ENCODE assay signal across 10 mouse cellular contexts in the genomic region with DNA sequence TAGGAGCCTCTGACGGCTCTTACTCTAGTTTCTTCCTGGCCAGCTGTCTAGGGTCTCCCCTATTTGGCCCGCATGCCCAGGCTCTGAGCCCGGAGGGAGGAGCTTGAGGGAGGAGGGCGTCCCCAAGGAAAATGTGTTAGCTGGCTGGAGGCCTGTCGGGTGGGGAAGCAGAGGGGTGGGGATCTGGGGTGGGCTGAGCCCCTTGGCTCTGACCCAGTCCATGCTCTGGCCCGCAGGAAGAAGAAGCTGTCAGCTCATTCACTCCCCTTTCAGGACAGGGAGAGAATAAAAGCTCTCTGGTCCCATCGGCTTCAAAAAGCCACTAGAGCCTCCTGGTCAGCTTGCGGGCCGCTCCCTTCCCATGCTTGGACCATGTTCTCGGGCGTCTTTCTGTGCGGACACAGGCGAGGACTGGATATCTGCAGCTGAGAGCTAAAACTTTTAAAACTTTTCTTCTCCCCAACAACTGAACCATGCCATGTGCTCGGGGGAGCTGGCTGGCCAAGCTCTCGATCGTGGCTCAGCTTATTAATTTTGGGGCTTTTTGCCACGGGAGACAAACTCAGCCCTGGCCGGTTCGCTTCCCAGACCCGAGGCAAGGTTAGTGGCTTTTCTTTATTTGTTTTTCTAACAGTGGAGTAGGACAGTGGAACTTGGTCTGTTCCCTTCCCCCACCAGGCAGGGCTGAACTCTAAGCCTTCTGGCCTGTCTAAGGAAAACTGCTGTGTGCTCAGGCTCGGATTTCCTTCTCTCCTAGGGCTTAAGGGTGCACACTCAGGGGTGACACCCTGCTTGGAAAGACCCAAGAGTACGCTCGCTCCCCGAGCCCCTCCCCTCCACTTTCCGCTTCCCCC. TPM values are rescaled to one million over a fixed set of nuclear protein-coding genes. Genes with fewer than 3 reads are reported as not detected.
DNase-seq lines count a peak whose midpoint lies in the region; ATAC-seq and TF ChIP-seq lines count a peak whose summit lies in the region.
"Had no signal": no experiment of that assay in that cellular context is flagged by ENCODE, and none has a peak within 500 bp of the region (broad histone marks: within the 10 kb centered on the region; RNA-seq: fewer than 3 reads in every experiment).

TSS of gene Adamts12 (plus strand) at position 233 of the 854 bp plus-strand sequence.

- peak within 1 kb of the TSS; percentile 48 for H3K4me2 ChIP-seq in forebrain, postnatal 0 days (ENCODE audit: low read depth)
- peak within 1 kb of the TSS; percentile 73 for H3K4me2 ChIP-seq in limb, embryonic 13.5 days (replicated peaks)
- peak within 1 kb of the TSS; percentile 54 for H3K4me2 ChIP-seq in midbrain, embryonic 14.5 days (ENCODE audit: low read length)

- H3K27ac ChIP-seq in forebrain, postnatal 0 days (ENCODE audit: low read depth, low read length): no peak within 1 kb of the TSS
- peak within 1 kb of the TSS; percentile 86 for H3K27ac ChIP-seq in hindbrain, embryonic 10.5 days
- peak within 1 kb of the TSS; percentile 94 for H3K27ac ChIP-seq in limb, embryonic 13.5 days
- H3K27ac ChIP-seq in midbrain, embryonic 14.5 days (replicated peaks; ENCODE audit: low read depth, low read length): peak within 1 kb of the TSS; percentile 20; the same call in 1 of the 2 replicates

- no peaks in the 10 kb centered on the region for H3K27me3 ChIP-seq in forebrain, postnatal 0 days (ENCODE audit: insufficient read depth, low read length)
- no peaks in the 10 kb centered on the region for H3K27me3 ChIP-seq in hindbrain, embryonic 10.5 days (ENCODE audit: insufficient read depth, poor library complexity, severe bottlenecking)
- H3K27me3 ChIP-seq in limb, embryonic 13.5 days: no peaks in the 10 kb centered on the region
- H3K27me3 ChIP-seq in midbrain, embryonic 14.5 days (ENCODE audit: control insufficient read depth, insufficient read depth, low read length): no peaks in the 10 kb centered on the region

- no peaks in the 10 kb centered on the region for H3K9me3 ChIP-seq in forebrain, postnatal 0 days (ENCODE audit: low read length)
- H3K9me3 ChIP-seq in hindbrain, embryonic 10.5 days: no peaks in the 10 kb centered on the region
- H3K9me3 ChIP-seq in limb, embryonic 13.5 days: no peaks in the 10 kb centered on the region
- H3K9me3 ChIP-seq in midbrain, embryonic 14.5 days (ENCODE audit: control insufficient read depth, low read length): no peaks in the 10 kb centered on the region
- H3K9me3 ChIP-seq: megakaryocyte, embryonic 14.5 days had no signal

- no peaks in the 10 kb centered on the region for H3K36me3 ChIP-seq in forebrain, postnatal 0 days (ENCODE audit: insufficient read depth)
- H3K36me3 ChIP-seq in hindbrain, embryonic 10.5 days: no peaks in the 10 kb centered on the region
- no peaks in the 10 kb centered on the region for H3K36me3 ChIP-seq in limb, embryonic 13.5 days
- no peaks in the 10 kb centered on the region for H3K36me3 ChIP-seq in midbrain, embryonic 14.5 days (ENCODE audit: control insufficient read depth, insufficient read depth, low read length)

- H3K4me3 ChIP-seq in forebrain, postnatal 0 days (ENCODE audit: low read depth, low read length): peak within 1 kb of the TSS; percentile 24
- H3K4me3 ChIP-seq in hindbrain, embryonic 10.5 days: peak within 1 kb of the TSS; percentile 52
- peak within 1 kb of the TSS; percentile 49 for H3K4me3 ChIP-seq in limb, embryonic 13.5 days
- H3K4me3 ChIP-seq in midbrain, embryonic 14.5 days (replicated peaks; ENCODE audit: low read depth, low read length): peak within 1 kb of the TSS; percentile 23
- H3K4me3 ChIP-seq: megakaryocyte, embryonic 14.5 days had no signal

- H3K4me1 ChIP-seq in forebrain, postnatal 0 days (ENCODE audit: insufficient read depth): peaks cover 10% of the 10 kb centered on the region; the same call in 1 of the 2 replicates
- H3K4me1 ChIP-seq in hindbrain, embryonic 10.5 days (replicated peaks): peaks cover 39% of the 10 kb centered on the region
- H3K4me1 ChIP-seq in limb, embryonic 13.5 days: peaks cover 54% of the 10 kb centered on the region
- H3K4me1 ChIP-seq in midbrain, embryonic 14.5 days (ENCODE audit: control insufficient read depth, insufficient read depth, low read length): peaks cover 26% of the 10 kb centered on the region

- peak; percentile 79 for ATAC-seq in forebrain, postnatal 0 days
- peak; percentile 84 for ATAC-seq in limb, embryonic 13.5 days (ENCODE audit: low FRiP score, low read depth)
- ATAC-seq in midbrain, embryonic 14.5 days (ENCODE audit: low FRiP score, low TSS enrichment): peak; percentile 79

- 3% methylated on average over 25 of the region's 25 CpGs for WGBS in forebrain, postnatal 0 days
- 1% methylated on average over 25 of the region's 25 CpGs for WGBS in hindbrain, embryonic 10.5 days
- WGBS in limb, embryonic 13.5 days: 2% methylated on average over 25 of the region's 25 CpGs
- WGBS in midbrain, embryonic 14.5 days: 2% methylated on average over 25 of the region's 25 CpGs

- H3K9ac ChIP-seq in forebrain, postnatal 0 days: no peak within 1 kb of the TSS
- H3K9ac ChIP-seq in limb, embryonic 13.5 days: peak within 1 kb of the TSS; percentile 67
- H3K9ac ChIP-seq in midbrain, embryonic 14.5 days (replicated peaks; ENCODE audit: low read length): peak within 1 kb of the TSS; percentile 27

- peak; percentile 31 to 45 for DNase-seq in right cerebral cortex, postnatal 10 days (ENCODE audit: low spot score in 2 of 2)
- no peak for DNase-seq in right cerebral cortex, adult 18-20 months
- DNase-seq in forebrain, postnatal 0 days: peak; percentile 54
- DNase-seq in hindbrain, embryonic 10.5 days (ENCODE audit: low spot score): peak; percentile 63
- DNase-seq in midbrain, embryonic 14.5 days: peak; percentile 73
- peak; percentile 41 for DNase-seq in urinary bladder, postnatal 25 days (ENCODE audit: low spot score)
- DNase-seq in MN1 (ENCODE audit: low spot score): no peak

- no peak for TF ChIP-seq CTCF in forebrain, postnatal 0 days (IDR thresholded peaks at IDR 0.05; ENCODE audit: low read depth)

RNA-seq across cellular contexts. Expression of gene Adamts12, which starts in this region (rescaled TPM):
- total RNA-seq in forebrain, postnatal 0 days (2014; rRNA removed): 4.0 and 5.4 TPM in 2 replicates
- polyA plus RNA-seq in forebrain, postnatal 0 days (2015; fragmentation: Nextera tagmentation; extraction: Ambion mirVana): 0.34 and 0.58 TPM in 2 replicates
- polyA plus RNA-seq in hindbrain, embryonic 10.5 days (2016; fragmentation: Nextera tagmentation; extraction: Ambion mirVana): 2.1 and 2.3 TPM in 2 replicates
- 4.8 and 4.9 TPM in 2 replicates for polyA plus RNA-seq in limb, embryonic 13.5 days (2015; fragmentation: Nextera tagmentation; extraction: Ambion mirVana)
- 0.70 and 2.8 TPM in 2 replicates for polyA plus RNA-seq in midbrain, embryonic 14.5 days (2014; fragmentation: Nextera tagmentation; extraction: Ambion mirVana)
- total RNA-seq: MEL had no signal

Comparison
In these comparisons a context has a peak if more than half of its experiments do, and no peak if none do; other contexts are left out.
1. DNase-seq: peak in right cerebral cortex, postnatal 10 days (2 of 2), forebrain, postnatal 0 days (single experiment), hindbrain, embryonic 10.5 days (single experiment), midbrain, embryonic 14.5 days (single experiment) and urinary bladder, postnatal 25 days (single experiment); none in right cerebral cortex, adult 18-20 months (single experiment) and MN1 (single experiment).
2. Peak in every context shown above with its lines, with median percentiles within 50 percentile points of each other: ATAC-seq, H3K4me2 ChIP-seq and H3K4me3 ChIP-seq.